Mouse (Mus musculus): Measurements from ENCODE around the gene Nle1.
"Not testable (repeated sequence)": the region's sequence is repeated elsewhere in the genome, so short reads cannot be mapped to it uniquely, and the experiment has no call there.

Nle1 gene

DNA sequence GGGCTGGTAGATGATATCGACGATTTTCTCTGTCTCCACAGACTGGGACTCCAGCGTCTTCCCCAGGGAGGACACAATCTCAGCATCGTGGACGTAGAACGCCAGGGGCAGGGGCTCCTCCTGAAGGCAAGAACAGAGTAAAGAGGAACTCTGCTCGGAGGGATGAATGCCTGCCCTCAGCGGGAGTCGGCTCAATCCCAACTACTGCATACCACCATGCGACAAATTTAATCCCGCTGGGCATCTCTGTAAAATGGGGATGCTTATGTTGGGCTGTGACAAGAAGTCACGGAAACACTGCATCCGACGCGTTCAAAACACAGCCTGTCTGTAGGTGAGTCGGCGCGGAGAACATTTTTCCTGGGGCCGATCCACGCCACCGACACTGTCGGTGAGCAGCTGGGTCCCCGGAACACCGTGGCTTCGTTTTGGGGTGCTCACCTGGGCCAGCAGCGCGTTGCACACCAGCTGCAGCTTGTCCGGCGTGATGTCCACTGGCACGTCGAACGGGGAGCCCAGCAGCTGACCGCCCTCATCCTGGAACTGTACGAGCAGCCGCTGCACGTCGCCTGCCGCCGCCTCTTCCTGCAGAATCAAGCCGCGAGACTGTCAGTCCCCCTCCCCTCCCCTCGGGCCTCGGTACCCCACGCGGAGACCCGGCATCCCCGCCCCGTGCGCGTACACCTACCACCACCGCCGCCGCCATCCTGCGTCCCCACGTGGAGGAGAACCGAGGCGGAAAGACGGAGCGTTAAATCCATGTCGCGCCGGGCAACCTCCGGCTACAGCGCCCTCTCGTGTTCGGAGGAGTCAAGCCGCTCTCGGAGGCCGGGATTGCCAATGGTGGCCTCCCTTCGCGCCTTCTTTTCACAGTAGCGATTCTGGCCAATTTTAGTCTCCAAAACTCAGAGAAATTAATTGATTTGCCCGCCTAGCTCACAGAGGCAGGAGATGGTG lies at the start of gene Nle1:
Gene Nle1 (minus strand): TSS at position 761 of the 957 bp plus-strand sequence.
- in situ Hi-C loops (cut with MboI) = loop anchor here (25.0 kb wide), 1 partner anchor 279 kb away; the partner anchor contains the start of genes Slfn3 and Slfn4

DNA sequence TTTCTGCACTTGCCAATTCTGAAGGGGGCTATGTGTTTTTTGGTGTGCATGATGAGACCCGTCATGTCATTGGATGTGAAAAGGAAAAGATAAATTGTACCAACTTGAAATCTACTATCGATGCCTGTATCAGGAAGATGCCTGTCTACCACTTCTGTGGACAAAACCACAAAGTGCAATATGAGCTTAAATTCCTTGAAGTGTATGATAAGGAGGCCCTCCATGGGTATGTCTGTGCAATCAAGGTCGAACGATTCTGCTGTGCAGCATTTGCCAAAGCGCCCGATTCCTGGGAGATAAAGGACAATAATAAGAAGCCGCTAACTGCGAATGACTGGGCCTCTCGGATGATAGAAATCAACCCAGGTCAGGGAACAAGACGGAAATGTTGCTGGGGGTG lies 48.7 kb upstream of the Nle1 start:
- in situ Hi-C loops (cut with MboI) = no loop called here

DNA sequence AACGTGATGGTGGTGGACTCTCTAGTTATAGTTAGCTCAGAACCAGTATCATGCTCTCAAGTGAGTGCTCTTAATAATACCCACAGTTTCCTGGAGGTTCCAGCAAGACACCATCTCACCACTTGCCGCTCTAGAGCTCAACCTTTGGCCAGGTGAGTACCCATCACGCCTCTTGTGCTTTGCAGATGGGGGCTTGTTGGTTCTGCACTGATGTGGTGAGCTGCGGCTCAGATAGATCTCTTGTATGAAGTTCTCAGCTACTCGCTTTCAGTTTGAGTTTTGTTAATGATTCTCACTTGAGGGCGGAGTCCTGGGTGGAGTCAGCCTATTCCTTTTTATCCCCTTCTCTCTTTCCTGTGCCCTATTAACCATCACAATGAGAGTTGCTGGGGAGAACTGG lies 46.4 kb upstream of the Nle1 start:
- in situ Hi-C loops (cut with MboI) = no loop called here

DNA sequence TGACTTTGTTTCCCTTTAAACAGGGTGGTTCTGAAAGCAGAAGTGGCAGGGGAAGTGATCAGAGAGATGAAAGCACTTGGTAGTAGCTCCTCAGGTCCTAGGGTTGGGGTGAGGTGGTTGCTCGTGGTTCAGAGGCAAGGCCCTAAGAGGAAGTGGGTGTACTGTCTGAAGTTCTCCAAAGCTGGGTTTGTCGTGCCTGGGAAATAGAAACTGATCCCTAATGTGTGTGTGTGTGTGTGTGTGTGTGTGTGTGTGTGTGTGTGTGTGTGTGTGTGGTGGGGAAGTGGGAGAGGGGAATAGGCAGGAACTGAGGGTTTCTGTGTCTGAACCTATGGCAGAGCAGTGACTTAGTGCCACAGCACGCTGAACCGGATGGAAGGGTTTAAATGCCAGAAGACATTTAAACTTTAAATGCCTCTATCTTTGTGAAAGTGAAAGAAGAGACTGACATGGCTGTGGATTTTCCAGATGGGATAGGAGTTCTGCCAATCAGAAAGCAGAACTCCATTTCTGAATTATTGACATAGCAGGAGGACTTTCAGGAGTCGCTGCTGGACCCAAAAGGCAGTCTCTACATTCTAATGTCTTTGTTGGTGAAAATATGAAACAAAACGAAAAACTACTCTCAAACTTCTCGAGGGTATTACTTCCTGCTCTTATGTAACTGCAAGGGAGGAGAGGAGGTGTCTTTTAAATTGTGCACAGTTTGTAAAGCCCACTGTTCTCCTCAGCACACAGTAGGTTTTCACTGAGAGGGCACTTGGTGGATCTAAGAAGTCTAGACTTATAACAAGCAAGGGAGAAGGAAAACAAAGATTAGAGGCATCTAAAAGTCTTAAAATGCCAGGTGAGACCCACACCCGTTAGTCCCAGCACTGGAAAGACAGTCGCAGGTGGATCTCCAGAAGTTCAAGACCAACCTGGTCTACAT lies 44.7 kb upstream of the Nle1 start:
- in situ Hi-C loops (cut with MboI) = no loop called here

- in situ Hi-C loops (cut with MboI) = no loop called here
Observed at GRCm38 (mm10) chr11:82951865-82952611, 43.8 kb upstream of the Nle1 start.

GRCm38 (mm10) chr11:82950736-82951481 lies 42.7 kb upstream of the Nle1 start, which contains the start of gene Slfn5:
Gene Slfn5 (plus strand): TSS chr11:82951349.
- in situ Hi-C loops (cut with MboI) = no loop called here

DNA sequence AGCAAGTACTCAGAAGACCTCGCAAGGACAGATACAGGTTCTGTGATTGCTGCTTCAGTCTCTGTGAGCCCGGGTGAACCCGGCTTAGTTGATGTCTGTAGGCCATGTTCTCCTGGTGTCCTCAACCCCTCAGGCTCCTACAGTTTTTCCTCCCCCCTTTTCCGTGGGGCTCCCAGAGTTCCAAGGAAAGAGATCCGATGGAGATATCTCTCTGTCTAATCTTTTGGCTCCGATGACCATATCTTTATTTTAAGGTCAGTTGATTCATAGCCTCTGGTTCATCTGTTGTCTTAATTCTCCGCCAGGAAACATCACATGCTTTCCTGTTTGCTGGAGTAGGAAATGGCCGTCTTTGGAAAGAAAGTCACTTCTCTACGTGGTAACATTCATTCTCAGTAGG lies 40.8 kb upstream of the Nle1 start:
- in situ Hi-C loops (cut with MboI) = no loop called here

DNA sequence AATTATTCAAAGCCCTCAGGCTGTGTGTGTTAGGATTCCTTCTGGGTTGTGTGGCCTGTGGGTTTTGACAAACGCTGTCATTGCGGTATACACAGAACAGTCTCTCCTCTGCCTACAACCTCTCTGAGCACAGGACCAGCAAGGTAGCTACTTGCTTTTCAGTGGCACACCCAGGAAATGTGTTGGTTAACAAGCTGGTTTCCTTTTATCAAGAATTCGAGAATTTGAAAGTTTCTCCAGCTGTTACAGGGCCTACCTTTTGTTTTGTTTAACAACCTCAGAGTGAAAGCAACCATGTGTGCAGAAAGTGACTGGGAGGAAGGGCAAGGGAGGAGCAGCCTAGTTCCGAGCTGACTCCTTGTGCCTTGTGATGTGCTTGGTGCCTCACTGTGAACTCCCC lies 39.2 kb upstream of the Nle1 start:
- in situ Hi-C loops (cut with MboI) = no loop called here

GRCm38 (mm10) chr11:82945636-82946035 lies 37.4 kb upstream of the Nle1 start:
- in situ Hi-C loops (cut with MboI) = no loop called here

DNA sequence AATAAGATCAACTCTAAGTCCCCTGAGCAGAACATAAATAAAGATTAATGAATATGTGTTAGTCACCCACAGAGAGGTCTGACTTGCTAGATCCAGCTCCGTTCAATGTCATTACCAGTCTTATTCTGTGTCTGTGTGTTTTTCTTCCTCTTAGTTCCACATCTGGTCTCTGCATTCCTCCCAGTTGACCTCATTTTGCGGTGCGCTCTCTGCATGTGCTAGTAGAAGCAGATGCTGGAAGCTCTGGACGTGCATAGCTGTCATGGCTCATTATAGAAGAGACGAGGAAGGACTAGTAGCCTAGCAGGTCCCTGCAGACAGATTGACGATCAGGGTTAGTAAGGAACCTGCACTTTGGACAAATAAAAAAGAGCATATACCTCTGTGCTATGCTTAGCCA lies 35.1 kb upstream of the Nle1 start:
- in situ Hi-C loops (cut with MboI) = no loop called here

DNA sequence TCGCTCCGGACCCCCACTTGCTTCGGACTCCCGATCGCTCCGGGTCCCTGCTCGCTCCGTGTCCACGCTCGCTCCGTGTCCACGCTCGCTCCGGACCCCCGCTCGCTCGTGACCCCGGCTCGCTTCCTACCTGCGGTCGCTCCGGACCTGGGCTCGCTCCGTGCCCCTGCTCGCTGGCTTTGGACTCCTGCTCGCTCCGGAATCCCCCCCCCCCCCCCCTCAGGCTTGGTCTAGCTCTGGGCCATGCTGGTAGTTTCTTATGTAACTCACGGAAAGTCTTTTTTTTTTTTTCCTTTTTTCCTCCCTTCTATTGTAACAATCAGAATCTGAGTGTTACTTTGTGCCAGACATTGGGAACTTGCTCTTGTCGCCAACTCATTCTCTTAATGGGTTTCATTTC lies 25.0 kb upstream of the Nle1 start:
- in situ Hi-C loops (cut with MboI) = no loop called here

DNA sequence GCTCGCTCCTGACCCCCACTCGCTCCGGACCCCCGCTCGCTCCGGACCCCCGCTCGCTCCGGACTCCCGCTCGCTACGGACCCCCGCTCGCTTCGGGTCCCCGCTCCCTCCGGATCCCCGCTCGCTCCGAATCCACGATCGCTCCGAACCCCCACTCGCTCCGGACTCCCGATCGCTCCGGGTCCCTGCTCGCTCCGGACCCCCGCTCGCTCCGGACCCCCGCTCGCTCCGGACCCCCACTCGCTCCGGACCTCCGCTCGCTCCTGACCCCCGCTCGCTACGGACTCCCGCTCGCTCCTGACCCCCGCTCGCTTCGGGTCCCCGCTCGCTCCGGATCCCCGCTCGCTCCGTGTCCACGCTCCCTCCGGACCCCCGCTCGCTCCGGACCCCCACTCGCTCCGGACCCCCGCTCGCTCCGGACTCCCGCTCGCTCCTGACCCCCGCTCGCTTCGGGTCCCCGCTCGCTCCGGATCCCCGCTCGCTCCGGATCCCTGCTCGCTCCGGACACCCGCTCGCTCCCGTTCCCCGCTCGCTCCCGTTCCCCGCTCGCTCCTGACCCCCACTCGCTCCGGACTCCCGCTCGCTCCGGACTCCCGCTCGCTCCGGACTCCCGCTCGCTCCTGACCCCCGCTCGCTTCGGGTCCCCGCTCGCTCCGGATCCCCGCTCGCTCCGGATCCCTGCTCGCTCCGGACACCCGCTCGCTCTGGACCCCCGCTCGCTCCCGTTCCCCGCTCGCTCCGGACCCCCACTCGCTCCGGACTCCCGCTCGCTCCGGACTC lies 23.6 kb upstream of the Nle1 start:
- in situ Hi-C loops (cut with MboI) = not testable (repeated sequence)

DNA sequence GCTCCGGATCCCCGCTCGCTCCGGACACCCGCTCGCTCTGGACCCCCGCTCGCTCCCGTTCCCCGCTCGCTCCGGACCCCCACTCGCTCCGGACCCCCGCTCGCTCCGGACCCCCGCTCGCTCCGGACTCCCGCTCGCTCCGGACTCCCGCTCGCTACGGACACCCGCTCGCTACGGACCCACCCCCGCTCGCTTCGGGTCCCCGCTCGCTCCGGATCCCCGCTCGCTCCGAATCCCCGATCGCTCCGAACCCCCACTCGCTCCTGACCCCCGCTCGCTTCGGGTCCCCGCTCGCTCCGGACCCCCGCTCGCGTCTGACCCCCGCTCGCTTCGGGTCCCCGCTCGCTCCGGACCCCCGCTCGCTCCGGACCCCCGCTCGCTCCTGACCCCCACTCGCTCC lies 22.9 kb upstream of the Nle1 start:
- in situ Hi-C loops (cut with MboI) = not testable (repeated sequence)

DNA sequence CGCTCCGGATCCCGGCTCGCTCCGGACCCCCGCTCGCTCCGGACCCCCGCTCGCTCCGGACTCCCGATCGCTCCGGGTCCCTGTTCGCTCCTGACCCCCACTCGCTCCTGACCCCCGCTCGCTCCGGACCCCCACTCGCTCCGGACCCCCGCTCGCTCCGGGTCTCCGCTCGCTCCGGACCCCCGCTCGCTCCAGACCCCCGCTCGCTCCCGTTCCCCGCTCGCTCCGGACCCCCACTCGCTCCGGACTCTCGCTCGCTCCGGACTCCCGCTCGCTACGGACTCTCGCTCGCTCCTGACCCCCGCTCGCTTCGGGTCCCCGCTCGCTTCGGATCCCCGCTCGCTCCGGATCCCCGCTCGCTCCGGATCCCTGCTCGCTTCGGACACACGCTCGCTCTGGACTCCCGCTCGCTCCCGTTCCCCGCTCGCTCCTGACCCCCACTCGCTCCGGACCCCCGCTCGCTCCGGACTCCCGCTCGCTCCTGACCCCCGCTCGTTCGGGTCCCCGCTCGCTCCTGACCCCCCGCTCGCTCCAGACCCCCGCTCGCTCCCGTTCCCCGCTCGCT lies 22.3 kb upstream of the Nle1 start:
- in situ Hi-C loops (cut with MboI) = not testable (repeated sequence)

DNA sequence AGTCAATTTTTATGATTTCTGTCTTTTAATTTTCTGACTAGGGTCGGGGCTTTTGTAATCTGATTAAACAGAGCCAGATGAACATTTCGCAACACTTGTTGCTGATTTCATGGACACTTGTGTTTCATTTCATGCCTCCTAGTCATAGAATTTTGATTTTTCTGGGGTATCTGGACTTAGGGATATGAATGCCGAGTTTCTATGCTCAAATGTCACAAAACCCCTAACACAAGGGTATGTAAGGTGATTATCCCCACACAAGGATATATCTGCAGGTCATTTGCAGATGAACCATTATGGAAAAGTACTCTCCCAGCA lies 21.4 kb upstream of the Nle1 start:
- in situ Hi-C loops (cut with MboI) = no loop called here

DNA sequence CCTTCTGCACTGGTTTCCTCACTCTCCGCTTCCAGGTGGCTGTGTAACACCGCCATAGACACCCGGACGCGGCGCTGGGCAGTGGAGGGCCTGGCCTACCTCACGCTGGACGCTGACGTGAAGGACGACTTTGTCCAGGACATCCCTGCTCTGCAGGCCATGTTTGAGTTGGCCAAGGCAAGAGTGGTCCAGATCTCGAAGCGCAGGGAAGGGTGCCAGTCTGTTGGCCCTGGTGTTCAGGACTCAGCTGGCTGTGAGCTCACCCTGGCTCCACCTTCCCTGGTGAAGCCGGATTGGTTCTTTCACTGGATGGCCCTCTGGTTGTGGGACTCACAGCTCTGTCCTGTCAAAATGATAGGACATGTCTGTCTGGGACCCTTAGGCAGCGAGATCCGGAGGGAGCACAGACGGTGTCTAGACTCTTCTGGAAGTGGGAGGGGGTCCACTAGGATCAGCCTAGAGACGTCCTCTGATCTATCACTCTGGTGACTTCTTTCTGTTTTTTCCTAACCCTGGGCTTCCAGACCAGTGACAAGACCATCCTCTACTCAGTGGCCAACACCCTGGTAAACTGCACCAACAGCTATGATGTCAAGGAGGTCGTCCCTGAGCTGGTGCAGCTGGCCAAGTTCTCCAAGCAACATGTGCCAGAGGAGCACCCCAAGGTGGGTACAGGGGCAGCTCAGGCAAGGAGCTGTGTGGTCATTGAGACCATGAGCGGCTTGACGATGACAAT lies 20.9 kb upstream of the Nle1 start:
- in situ Hi-C loops (cut with MboI) = no loop called here

DNA sequence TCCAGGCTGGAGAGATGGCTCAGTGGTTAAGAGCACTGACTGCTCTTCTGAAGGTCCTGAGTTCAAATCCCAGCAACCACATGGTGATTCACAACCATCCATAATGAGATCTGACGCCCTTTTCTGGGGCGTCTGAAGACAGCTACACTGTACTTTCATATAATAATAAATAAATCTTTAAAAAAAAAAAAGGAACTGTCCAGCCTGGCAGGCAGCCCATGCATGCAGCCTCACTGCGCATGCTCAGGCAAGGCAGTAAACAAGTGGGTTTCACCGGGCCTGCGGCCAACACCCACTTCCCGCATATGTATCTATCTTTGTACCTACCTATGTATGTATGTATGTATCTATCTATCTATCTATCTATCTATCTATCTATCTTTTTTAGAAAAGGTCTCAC lies 15.7 kb upstream of the Nle1 start:
- in situ Hi-C loops (cut with MboI) = loop anchor here (25.0 kb wide), 1 partner anchor 263 kb away; the partner anchor contains the start of genes Slfn3 and Slfn4

DNA sequence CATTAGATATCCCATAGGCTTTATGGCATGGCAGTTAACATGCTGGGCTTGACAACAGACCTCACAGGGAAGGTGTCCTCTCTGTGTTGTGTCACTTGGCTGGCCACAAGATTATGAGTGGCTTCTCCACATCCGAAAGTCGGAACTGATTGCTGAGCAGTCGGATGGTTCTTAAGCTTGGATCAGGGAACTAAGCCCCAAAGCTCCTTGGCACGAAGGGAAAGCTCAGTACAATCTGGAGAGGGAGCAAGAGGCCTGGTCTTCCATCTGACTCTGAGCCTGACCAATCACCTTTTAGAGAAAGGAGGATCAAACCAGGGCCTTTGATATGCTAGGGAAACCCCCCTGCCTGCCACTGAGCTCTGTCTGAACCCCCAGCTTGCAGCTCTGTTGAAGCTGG lies 13.5 kb upstream of the Nle1 start:
- in situ Hi-C loops (cut with MboI) = loop anchor here (25.0 kb wide), 1 partner anchor 266 kb away; the partner anchor contains the start of genes Slfn3 and Slfn4

DNA sequence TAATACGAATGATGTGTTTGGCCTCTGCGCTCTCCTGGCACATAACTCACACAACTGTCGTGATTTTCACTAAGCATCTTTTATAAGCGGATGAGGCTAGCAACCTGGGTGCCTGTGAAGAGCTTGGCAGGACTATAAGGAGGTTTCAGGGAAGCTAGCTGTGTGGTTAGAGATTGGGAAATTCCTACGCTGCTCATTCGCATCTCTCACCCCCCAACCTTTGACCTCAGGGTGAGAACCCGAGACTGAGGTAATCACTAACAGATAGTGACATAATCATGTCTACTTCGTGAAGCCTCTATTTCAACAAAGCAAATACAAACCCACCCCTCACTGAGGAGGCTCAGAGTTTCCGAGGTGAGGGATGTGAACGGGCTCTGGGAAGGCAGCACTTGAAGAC lies 12.6 kb upstream of the Nle1 start:
- in situ Hi-C loops (cut with MboI) = loop anchor here (25.0 kb wide), 1 partner anchor 267 kb away; the partner anchor contains the start of genes Slfn3 and Slfn4

All from mature B cell (primary cell).